Mouse (Mus musculus) hindbrain, embryonic 12.5 days (tissue): ENCODE data around the gene Tmem30b. TPM values are rescaled to one million over a fixed set of nuclear protein-coding genes. Genes with fewer than 3 reads are reported as not detected.
A peak's percentile ranks its signal among the peaks of the same experiment; 100 is the strongest.

Source experiments
- ATAC-seq: fragments of 200-750 bp; cut with Nextera tagmentation; 2 replicates; pipeline ENCODE4 v1.8.0; 2017; ENCODE audit warnings: moderate TSS enrichment; ENCODE audit not compliant: low FRiP score
- H3K27ac ChIP-seq: fragments of 300-500 bp; sonication (generic); 2 replicates; pipeline ENCODE4 v1.5.1; 2016; ENCODE audit warnings: mild to moderate bottlenecking
- H3K27me3 ChIP-seq: fragments of 300-500 bp; sonication (generic); 2 replicates; pipeline ENCODE4 v1.6.1; 2016; ENCODE audit warnings: mild to moderate bottlenecking
- H3K36me3 ChIP-seq: fragments of 300-500 bp; sonication (generic); 2 replicates; pipeline ENCODE4 v1.6.1; 2016; ENCODE audit warnings: mild to moderate bottlenecking
- H3K4me1 ChIP-seq: fragments of 300-500 bp; sonication (generic); 2 replicates; pipeline ENCODE4 v1.6.1; 2016
- H3K4me2 ChIP-seq: fragments of 300-500 bp; sonication (generic); replicated peaks from 2 replicates; pipeline ENCODE4 v1.6.1; 2016; ENCODE audit warnings: mild to moderate bottlenecking
- H3K4me3 ChIP-seq: fragments of 300-500 bp; sonication (generic); 2 replicates; pipeline ENCODE4 v1.5.1; 2016; ENCODE audit warnings: mild to moderate bottlenecking
- H3K9ac ChIP-seq: fragments of 300-500 bp; sonication (generic); 2 replicates; pipeline ENCODE4 v1.6.1; 2016; ENCODE audit warnings: mild to moderate bottlenecking, moderate library complexity
- H3K9me3 ChIP-seq: fragments of 300-500 bp; sonication (generic); replicated peaks from 2 replicates; pipeline ENCODE4 v1.6.1; 2016; ENCODE audit warnings: mild to moderate bottlenecking
- WGBS: fragments of 180-500 bp; shearing (Covaris S2); methylation state at CpG from one replicate; pipeline ENCODE4 v1.1.7; 2016; 5-methylcytosine and 5-hydroxymethylcytosine counted together
- polyA plus RNA-seq: library from polyadenylated mRNA; unstranded; fragments of >200 nt; fragmentation: Nextera tagmentation; extraction: Ambion mirVana; gene quantifications from 2 replicates; pipeline ENCODE4 v1.2.1, GENCODE M21; 2016

The Tmem30b gene
- 5.7 and 7.1 TPM in 2 replicates for polyA plus RNA-seq

DNA sequence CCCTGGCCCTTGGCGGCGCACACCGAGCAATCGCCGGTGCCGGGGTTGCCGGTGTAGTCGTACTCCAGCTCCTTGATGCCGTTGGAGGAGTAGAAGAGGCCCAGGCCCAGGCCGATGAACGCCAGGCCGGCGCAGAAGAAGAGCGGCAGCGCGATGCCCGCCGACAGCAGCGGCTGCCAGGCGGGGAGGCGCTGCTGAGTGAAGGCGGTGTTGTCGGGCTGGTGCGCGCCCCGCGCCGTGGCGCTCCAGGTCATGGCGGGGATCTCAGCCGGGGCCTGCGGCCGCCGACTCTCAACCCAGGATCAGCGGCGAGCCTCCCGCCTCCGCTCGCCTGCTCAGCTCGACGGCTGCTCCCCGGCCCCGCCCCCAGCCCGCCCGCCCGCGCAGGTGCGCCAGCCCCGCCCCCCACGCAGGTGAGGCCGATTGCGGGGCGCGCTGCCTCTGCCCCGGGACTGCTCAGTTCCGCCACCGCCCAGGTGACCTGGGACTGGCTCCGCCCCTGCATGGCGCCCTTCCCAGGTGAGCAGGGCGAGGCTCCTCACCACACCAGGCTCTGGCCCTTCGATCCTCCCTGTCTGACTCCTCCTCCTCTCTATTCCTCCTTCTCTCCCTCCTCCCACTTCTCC lies at the start of gene Tmem30b:
Tmem30b (minus strand) TSS at position 307 of the 626 bp plus-strand sequence.
- peak within 1 kb of the TSS; percentile 49 for H3K9ac ChIP-seq
- peaks cover 84% of the 10 kb centered on the region for H3K27me3 ChIP-seq
- H3K4me1 ChIP-seq = peaks cover 14% of the 10 kb centered on the region
- peak; percentile 46; the same call in 1 of the 2 replicates for ATAC-seq
- no peaks in the 10 kb centered on the region for H3K36me3 ChIP-seq
- WGBS = 2% methylated on average over 55 of the region's 61 CpGs
- H3K4me3 ChIP-seq = peak within 1 kb of the TSS; percentile 44
- H3K4me2 ChIP-seq = peak within 1 kb of the TSS; percentile 59
- H3K27ac ChIP-seq = no peak within 1 kb of the TSS; the same call in 1 of the 2 replicates
- no peaks in the 10 kb centered on the region for H3K9me3 ChIP-seq

DNA sequence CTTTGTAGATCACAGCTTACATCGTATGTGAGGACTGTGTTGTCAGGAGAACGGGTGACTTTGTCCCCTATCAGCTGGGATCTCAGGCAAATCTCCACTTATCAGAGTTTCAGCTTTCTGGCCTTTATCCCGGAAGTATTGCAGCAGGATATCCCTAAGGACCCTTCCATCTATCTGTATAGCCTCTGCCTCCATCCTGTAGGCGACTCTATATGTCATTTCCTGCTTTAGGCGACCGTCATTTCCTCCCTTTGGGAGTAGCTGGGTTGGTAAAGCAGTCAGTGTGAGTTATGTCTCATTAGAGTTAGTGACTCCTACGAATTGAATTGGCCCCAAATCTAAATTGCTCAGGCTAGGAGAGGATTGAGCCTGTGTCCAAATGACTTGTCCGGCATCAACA lies 49.0 kb upstream of the Tmem30b start:
- no peaks in the 10 kb centered on the region for H3K36me3 ChIP-seq
- no peak overlapping the region for H3K4me3 ChIP-seq
- no peak overlapping the region for H3K4me2 ChIP-seq
- peaks cover 4% of the 10 kb centered on the region; the same call in 1 of the 2 replicates for H3K4me1 ChIP-seq
- H3K27me3 ChIP-seq = no peaks in the 10 kb centered on the region
- H3K9me3 ChIP-seq = no peaks in the 10 kb centered on the region
- H3K9ac ChIP-seq = no peak overlapping the region
- no peak for ATAC-seq
- no peak overlapping the region for H3K27ac ChIP-seq
- 80% methylated on average over 8 of the region's 8 CpGs for WGBS

DNA sequence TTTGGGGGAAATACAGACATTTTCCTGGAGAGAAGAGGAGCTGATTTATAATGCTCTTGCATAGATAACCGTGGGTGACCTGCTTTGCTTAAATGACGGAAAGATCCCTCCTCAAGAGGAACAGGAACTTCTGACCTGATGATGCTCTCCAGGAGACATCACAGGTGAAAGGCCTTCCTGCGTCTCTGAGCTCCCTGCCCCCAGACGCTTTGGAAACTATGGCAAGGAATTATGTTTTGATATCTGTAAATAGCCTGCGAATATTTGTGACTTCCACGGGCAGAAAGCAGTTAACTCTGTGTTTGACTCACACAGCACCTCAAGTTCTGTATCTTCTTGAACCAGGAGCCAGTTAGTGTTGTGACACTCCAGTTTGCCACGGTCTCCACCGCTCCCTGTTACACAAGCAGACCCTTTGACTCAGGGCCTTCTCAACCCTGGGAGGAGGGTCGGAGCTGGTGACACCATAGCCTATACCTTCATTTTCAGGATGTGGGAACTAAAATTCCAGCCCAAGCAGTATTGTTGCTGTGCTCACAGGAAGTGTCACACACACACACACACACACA lies 48.1 kb upstream of the Tmem30b start:
- no peak for ATAC-seq
- WGBS = 91% methylated on average over 9 of the region's 9 CpGs
- H3K36me3 ChIP-seq = no peaks in the 10 kb centered on the region
- no peaks in the 10 kb centered on the region for H3K27me3 ChIP-seq
- H3K9ac ChIP-seq = no peak overlapping the region
- H3K4me2 ChIP-seq = no peak overlapping the region
- H3K4me1 ChIP-seq = peaks cover 4% of the 10 kb centered on the region; the same call in 1 of the 2 replicates
- H3K9me3 ChIP-seq = no peaks in the 10 kb centered on the region
- H3K27ac ChIP-seq = no peak overlapping the region
- H3K4me3 ChIP-seq = no peak overlapping the region

DNA sequence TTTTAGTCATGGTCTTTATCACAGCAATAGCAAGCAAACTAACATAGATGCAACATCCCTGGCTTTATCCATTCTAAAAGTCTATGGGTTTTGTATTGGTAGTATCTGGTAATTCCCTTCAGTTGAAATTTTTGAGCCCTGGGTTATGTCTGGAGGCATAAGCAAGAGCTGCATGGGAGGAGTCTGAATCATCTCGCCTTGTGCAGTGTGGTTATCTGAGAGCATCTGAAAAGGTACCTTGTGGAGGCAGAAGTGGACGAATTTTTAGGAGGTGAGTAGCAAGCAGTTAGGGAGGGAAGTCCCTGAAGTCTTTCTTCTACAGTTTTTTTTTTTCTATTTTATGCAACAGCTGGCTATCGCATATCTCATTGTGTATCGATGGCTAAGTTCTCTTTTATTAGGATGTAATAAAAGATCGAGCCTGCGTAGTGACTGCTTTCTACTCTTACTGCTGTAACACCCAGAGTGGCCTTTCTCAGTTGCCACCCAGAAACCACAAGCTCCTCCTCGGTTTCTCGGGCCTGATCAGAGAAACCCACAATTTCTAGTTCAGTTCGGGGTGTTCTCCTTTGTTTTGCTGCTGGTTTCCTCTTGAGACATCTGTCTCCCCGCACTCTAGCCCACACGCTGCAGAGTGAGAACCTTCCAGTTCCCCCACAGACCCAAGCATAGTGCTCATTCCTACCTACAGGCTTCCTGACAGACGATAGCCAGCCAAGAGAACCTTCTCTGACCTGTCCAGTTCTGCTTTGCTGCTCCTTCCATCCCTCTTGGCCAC lies 47.0 kb upstream of the Tmem30b start:
- peaks cover 4% of the 10 kb centered on the region; the same call in 1 of the 2 replicates for H3K4me1 ChIP-seq
- ATAC-seq = no peak
- H3K9ac ChIP-seq = no peak overlapping the region
- H3K4me2 ChIP-seq = no peak overlapping the region
- H3K27me3 ChIP-seq = 0 out of 2 replicates have a peak, but pooled peaks cover 3% of the 10 kb centered on the region
- H3K27ac ChIP-seq = no peak overlapping the region
- no peak overlapping the region for H3K4me3 ChIP-seq
- no peaks in the 10 kb centered on the region for H3K9me3 ChIP-seq
- H3K36me3 ChIP-seq = no peaks in the 10 kb centered on the region
- WGBS = 90% methylated on average over 12 of the region's 12 CpGs

DNA sequence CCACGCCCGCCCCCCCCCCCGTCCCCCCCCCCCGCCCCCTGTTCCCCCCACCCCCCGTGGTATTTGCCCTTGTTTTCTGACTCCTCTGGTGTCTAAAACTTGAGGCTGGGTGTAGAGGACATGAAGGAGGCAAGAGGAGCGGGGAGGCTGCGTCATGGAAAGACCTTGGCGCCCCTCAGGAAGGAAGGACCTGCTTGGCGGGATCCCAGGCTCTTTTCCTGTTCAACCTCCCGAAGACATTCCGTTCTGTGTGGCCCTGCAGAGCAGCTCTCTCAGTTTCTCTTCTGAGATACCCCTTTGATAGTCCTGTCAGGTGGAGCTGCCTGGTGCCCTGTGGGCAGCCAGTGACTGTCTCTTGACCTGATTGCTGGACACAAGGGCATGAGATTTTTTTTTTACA lies 45.4 kb upstream of the Tmem30b start:
- WGBS = 67% methylated on average over 8 of the region's 11 CpGs
- peaks cover 8% of the 10 kb centered on the region for H3K27me3 ChIP-seq
- no peak overlapping the region for H3K9ac ChIP-seq
- H3K4me2 ChIP-seq = no peak overlapping the region
- no peak for ATAC-seq
- no peak overlapping the region for H3K4me3 ChIP-seq
- H3K9me3 ChIP-seq = no peaks in the 10 kb centered on the region
- H3K27ac ChIP-seq = no peak overlapping the region
- H3K4me1 ChIP-seq = peaks cover 4% of the 10 kb centered on the region; the same call in 1 of the 2 replicates
- no peaks in the 10 kb centered on the region for H3K36me3 ChIP-seq

DNA sequence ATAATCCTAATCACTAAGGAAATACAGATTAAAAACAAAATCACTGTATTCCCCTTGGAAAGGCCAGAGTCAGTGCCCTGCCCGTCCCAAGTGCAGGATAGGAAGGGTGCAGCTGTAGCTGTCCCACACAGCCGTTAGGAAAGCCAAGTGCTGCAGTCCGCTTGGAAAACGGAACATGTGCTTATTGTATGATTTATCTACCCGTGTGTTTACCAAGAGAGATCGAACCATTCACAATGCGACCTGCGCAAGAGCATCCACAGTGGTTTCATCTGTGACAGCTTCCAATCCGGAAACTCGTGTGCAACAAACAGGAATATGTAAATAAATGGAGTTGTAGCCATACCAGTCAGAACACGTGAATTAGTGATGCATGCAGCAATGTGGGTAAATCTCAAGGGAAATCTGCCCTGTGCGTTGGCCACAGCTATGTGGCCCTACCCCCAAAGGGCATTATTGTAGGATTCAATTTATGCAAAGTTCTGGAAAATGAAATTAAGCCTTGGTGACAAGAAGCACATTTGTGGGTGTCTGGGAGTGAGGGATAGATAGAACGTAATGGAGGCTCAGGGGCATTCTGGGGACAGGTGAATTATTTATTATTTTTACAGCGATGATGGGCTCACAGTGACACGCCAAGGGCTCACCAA lies 44.6 kb upstream of the Tmem30b start:
- ATAC-seq = no peak
- Histone ChIP-seq H3K9ac (no peak overlapping the region), H3K27me3 (peaks cover 13% of the 10 kb centered on the region), H3K36me3 (no peaks in the 10 kb centered on the region), H3K9me3 (no peaks in the 10 kb centered on the region), H3K4me3 (no peak overlapping the region), H3K4me2 (no peak overlapping the region), H3K27ac (no peak overlapping the region), H3K4me1 (peaks cover 8% of the 10 kb centered on the region; the same call in 1 of the 2 replicates)
- 77% methylated on average over 15 of the region's 15 CpGs for WGBS

DNA sequence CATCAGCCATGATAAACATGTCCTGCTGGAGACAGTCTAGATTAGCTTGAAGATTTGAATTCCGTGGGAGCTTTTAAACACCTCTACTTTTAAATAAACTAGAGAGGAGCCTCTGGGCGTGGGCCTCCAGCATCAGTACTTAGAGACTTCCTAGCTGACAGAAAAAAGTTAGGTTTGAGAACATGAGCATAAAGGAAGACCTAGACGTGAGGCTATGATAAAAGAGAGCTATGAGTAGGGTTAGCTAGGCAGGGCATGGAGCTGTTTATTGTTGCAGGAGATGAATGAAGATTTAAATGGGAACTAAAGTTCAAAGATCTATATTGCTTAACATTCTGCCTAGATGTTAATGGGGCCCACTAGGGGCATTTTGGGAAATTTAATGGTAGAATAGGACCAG lies 41.1 kb upstream of the Tmem30b start:
- Histone ChIP-seq H3K4me2 (no peak overlapping the region), H3K27me3 (peaks cover 34% of the 10 kb centered on the region), H3K4me3 (no peak overlapping the region)

DNA sequence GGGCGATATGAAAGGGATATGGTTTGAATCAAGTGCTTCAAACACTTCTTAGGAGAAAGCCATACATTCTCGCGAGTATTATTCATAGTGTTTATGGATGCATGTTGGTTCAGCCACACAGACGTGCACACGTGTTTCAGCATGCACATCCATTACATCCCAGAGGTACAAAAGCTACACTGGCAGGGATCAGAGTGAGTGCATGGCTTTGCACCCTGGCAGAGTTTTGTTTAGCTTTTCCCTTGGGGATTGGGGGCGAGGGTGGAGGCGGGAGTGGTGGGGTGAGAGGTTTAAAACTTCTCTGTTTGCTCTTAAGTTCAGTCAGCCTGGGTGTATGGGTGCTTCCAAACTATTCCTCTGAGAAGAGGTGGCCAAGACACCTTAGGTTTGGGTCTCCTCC lies 39.7 kb upstream of the Tmem30b start:
- Histone ChIP-seq H3K4me1 (peaks cover 16% of the 10 kb centered on the region; the same call in 1 of the 2 replicates), H3K36me3 (no peaks in the 10 kb centered on the region), H3K27ac (no peak overlapping the region), H3K27me3 (peaks cover 41% of the 10 kb centered on the region), H3K9me3 (no peaks in the 10 kb centered on the region), H3K4me3 (peak overlapping the region; percentile 73), H3K4me2 (peak overlapping the region; percentile 95), H3K9ac (no peak overlapping the region)
- no peak for ATAC-seq
- 0% methylated on average over 7 of the region's 7 CpGs for WGBS

More for the DNA sequence above, 41.1 kb upstream of the Tmem30b start:
- Histone ChIP-seq H3K9me3 (no peaks in the 10 kb centered on the region), H3K36me3 (no peaks in the 10 kb centered on the region), H3K27ac (no peak overlapping the region), H3K9ac (no peak overlapping the region), H3K4me1 (peaks cover 16% of the 10 kb centered on the region; the same call in 1 of the 2 replicates)
- ATAC-seq = no peak
- WGBS = 66% methylated on average over 3 of the region's 3 CpGs

DNA sequence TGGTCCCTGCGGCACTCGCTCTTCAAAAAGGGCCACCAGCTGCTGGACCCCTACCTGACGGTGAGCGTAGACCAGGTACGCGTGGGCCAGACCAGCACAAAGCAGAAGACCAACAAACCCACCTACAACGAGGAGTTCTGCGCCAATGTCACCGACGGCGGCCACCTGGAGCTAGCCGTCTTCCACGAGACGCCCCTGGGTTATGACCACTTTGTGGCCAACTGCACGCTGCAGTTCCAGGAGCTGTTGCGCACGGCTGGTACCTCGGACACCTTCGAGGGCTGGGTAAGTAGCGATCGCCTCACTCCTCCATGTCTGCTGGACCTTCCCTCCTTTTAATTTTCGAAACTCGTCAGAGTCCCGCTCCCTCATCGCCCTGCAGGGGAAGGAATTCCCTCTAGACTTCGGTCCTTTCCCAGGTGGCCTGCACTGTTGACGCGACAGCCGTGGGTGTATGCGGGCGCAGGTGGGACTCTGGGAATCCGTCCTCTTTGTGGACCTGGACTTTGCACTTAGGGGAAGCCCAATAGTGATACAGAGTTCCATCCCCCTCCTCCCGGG lies 39.1 kb upstream of the Tmem30b start:
- H3K4me3 ChIP-seq = peak overlapping the region; percentile 73
- no peaks in the 10 kb centered on the region for H3K9me3 ChIP-seq
- ATAC-seq = peak; percentile 41; the same call in 1 of the 2 replicates
- no peaks in the 10 kb centered on the region for H3K36me3 ChIP-seq
- peak overlapping the region; percentile 67 for H3K9ac ChIP-seq
- no peak overlapping the region; the same call in 1 of the 2 replicates for H3K27ac ChIP-seq
- WGBS = 1% methylated on average over 33 of the region's 33 CpGs
- H3K27me3 ChIP-seq = peaks cover 41% of the 10 kb centered on the region
- H3K4me1 ChIP-seq = peaks cover 12% of the 10 kb centered on the region; the same call in 1 of the 2 replicates
- H3K4me2 ChIP-seq = peak overlapping the region; percentile 95

DNA sequence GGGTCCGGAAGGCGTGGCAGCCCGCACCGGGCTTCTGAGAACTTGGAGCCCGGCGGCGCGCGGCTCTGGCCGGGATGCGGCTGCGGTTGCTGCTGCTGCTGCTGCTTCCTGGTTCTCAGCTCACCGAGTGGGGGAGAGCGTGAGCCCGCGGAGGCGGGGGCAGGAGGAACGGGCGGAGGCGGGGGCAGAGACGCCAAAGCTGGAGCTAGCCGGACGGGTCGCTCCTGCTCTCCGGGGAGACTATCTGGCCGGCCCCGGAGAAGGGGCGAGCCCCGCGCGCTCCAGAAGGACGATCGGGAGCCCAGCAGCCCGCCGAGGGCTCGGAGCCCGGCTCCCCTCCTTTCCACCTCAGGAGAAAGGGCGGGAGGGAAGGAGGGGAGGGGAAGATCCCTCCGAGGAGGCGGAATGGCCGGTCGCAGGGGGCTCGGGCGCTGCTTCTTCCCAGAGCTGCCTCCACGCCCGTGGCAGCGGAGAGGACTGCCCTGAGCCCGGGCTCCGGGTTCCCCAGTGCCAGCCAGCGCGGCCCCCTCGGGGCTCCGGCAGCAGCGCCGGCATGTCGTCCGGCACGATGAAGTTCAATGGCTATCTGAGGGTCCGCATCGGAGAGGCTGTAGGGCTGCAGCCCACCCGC lies 38.5 kb upstream of the Tmem30b start, which contains the start of gene Prkch:
Prkch (plus strand) TSS at position 187 of the 631 bp plus-strand sequence.
- Histone ChIP-seq H3K4me3 (peak within 1 kb of the TSS; percentile 73), H3K9ac (peak within 1 kb of the TSS; percentile 67), H3K27ac (peak within 1 kb of the TSS; percentile 73; the same call in 1 of the 2 replicates), H3K36me3 (no peaks in the 10 kb centered on the region), H3K4me2 (peak within 1 kb of the TSS; percentile 95), H3K9me3 (no peaks in the 10 kb centered on the region), H3K27me3 (peaks cover 41% of the 10 kb centered on the region), H3K4me1 (peaks cover 12% of the 10 kb centered on the region; the same call in 1 of the 2 replicates)
- peak; percentile 92 for ATAC-seq
- under 1% methylated on average over 56 of the region's 61 CpGs for WGBS
